Mouse (Mus musculus) embryonic facial prominence, embryonic 13.5 days (tissue): ENCODE measurements around the gene Nt5e. TPM values are rescaled to one million over a fixed set of nuclear protein-coding genes. Genes with fewer than 3 reads are reported as not detected.
"Not testable (repeated sequence)": the region's sequence is repeated elsewhere in the genome, so short reads cannot be mapped to it uniquely, and the experiment has no call there.

Experiments used
- ATAC-seq: fragments of 200-750 bp; cut with Nextera tagmentation; 2 replicates; pipeline ENCODE4 v1.8.0; 2017; ENCODE audit warnings: low read depth; ENCODE audit not compliant: insufficient number of reproducible peaks, insufficient read depth, low FRiP score, low TSS enrichment
- H3K27ac ChIP-seq: fragments of 300-500 bp; sonication (generic); 2 replicates; pipeline ENCODE4 v1.5.1; 2015; ENCODE audit warnings: moderate library complexity, mild to moderate bottlenecking, inconsistent platforms
- H3K27me3 ChIP-seq: fragments of 300-500 bp; sonication (generic); 2 replicates; pipeline ENCODE4 v1.6.1; 2015; ENCODE audit warnings: mild to moderate bottlenecking, inconsistent platforms
- H3K36me3 ChIP-seq: fragments of 300-500 bp; sonication (generic); 2 replicates; pipeline ENCODE4 v1.6.1; 2015; ENCODE audit warnings: mild to moderate bottlenecking, inconsistent platforms
- H3K4me1 ChIP-seq: fragments of 300-500 bp; sonication (generic); 2 replicates; pipeline ENCODE4 v1.6.1; 2015; ENCODE audit warnings: inconsistent platforms
- H3K4me2 ChIP-seq: fragments of 300-500 bp; sonication (generic); 2 replicates; pipeline ENCODE4 v1.6.1; 2015; ENCODE audit warnings: moderate library complexity, mild to moderate bottlenecking, inconsistent platforms
- H3K4me3 ChIP-seq: fragments of 300-500 bp; sonication (generic); 2 replicates; pipeline ENCODE4 v1.5.1; 2015; ENCODE audit warnings: mild to moderate bottlenecking, inconsistent platforms
- H3K9ac ChIP-seq: fragments of 300-500 bp; sonication (generic); 2 replicates; pipeline ENCODE4 v1.6.1; 2015; ENCODE audit warnings: mild to moderate bottlenecking, inconsistent platforms
- H3K9me3 ChIP-seq: fragments of 300-500 bp; sonication (generic); 2 replicates; pipeline ENCODE4 v1.6.1; 2016; ENCODE audit warnings: inconsistent platforms
- WGBS: fragments of 180-500 bp; shearing (Covaris S2); methylation state at CpG from one replicate; pipeline ENCODE4 v1.1.7; 2015; ENCODE audit warnings: mixed read lengths; 5-methylcytosine and 5-hydroxymethylcytosine counted together
- polyA plus RNA-seq: library from polyadenylated mRNA; unstranded; fragments of >200 nt; fragmentation: Nextera tagmentation; extraction: Ambion mirVana; gene quantifications from 2 replicates; pipeline ENCODE4 v1.2.1, GENCODE M21; 2015

Nt5e gene
- polyA plus RNA-seq, result 5.8 and 6.7 TPM in 2 replicates

GRCm38 (mm10) chr9:88326930-88327901 is at the start of gene Nt5e:
Gene Nt5e (plus strand): TSS chr9:88327197.
- H3K27me3 ChIP-seq, result peaks cover 53% of the 10 kb centered on the region
- peaks cover 8% of the 10 kb centered on the region for H3K4me1 ChIP-seq
- no peaks in the 10 kb centered on the region for H3K36me3 ChIP-seq
- H3K27ac ChIP-seq, result no peak within 1 kb of the TSS
- H3K4me2 ChIP-seq, result peak within 1 kb of the TSS; percentile 98
- peak; percentile 80 for ATAC-seq
- H3K9ac ChIP-seq, result peak within 1 kb of the TSS; percentile 73
- peak within 1 kb of the TSS; percentile 63 for H3K4me3 ChIP-seq
- under 1% methylated on average over 65 of the region's 66 CpGs for WGBS
- H3K9me3 ChIP-seq, result no peaks in the 10 kb centered on the region

DNA sequence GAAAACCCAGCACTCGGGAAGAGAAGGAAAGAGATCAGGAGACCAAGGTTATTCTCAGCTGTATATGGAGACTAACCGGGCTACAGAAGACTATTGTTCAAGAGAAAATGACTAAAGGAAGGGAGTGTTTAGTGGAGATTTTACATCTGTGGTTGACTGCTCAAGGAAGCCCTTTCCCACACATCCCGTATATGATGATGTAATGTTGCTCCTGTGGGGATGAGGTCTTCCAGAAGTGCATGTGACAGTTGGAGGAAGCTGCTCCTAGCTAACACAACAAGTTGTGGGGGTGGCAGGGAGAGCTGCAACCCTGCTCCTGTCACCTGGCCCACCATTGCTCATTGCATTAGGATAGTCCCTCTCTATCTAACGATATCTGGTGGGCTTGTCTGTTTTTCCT is 49.4 kb upstream of the Nt5e start:
- Histone ChIP-seq H3K4me3 (no peak overlapping the region), H3K27ac (no peak overlapping the region), H3K4me2 (no peak overlapping the region), H3K4me1 (no peaks in the 10 kb centered on the region), H3K9me3 (no peaks in the 10 kb centered on the region), H3K9ac (no peak overlapping the region), H3K36me3 (no peaks in the 10 kb centered on the region), H3K27me3 (no peaks in the 10 kb centered on the region)
- ATAC-seq, result no peak
- 83% methylated on average over 4 of the region's 4 CpGs for WGBS

DNA sequence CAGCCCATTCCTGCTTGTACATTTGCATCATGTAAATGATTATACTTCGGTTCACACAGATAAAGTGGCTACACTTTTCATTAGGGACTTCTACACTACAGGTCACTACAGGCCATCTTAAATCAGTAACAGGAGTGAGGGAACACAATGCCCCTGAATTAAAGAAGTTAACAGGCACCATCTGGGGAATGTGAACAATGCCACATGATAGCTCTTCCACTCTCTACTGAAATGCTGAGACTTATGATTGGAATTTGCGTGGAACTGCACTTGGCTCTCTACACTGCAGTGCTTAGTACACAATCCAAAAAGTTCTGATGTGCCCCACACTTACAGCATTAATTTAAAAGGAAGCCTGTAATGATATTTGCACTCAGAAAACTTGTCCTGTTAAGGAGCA is 47.3 kb upstream of the Nt5e start:
- WGBS, result 31% methylated on average over 2 of the region's 2 CpGs
- Histone ChIP-seq H3K4me3 (no peak overlapping the region), H3K27me3 (no peaks in the 10 kb centered on the region), H3K9ac (no peak overlapping the region), H3K9me3 (no peaks in the 10 kb centered on the region), H3K4me1 (no peaks in the 10 kb centered on the region), H3K4me2 (no peak overlapping the region), H3K36me3 (no peaks in the 10 kb centered on the region), H3K27ac (no peak overlapping the region)
- no peak for ATAC-seq

GRCm38 (mm10) chr9:88289568-88290168 is 37.3 kb upstream of the Nt5e start:
- H3K4me3 ChIP-seq, result no peak overlapping the region
- no peak for ATAC-seq
- no peak overlapping the region for H3K4me2 ChIP-seq
- H3K27ac ChIP-seq, result no peak overlapping the region
- H3K27me3 ChIP-seq, result no peaks in the 10 kb centered on the region
- H3K4me1 ChIP-seq, result no peaks in the 10 kb centered on the region
- WGBS, result 83% methylated on average over 7 of the region's 7 CpGs
- no peaks in the 10 kb centered on the region for H3K9me3 ChIP-seq
- H3K9ac ChIP-seq, result no peak overlapping the region
- H3K36me3 ChIP-seq, result no peaks in the 10 kb centered on the region

- Histone ChIP-seq H3K27me3 (no peaks in the 10 kb centered on the region), H3K9me3 (no peaks in the 10 kb centered on the region), H3K36me3 (no peaks in the 10 kb centered on the region), H3K4me3 (no peak overlapping the region), H3K27ac (no peak overlapping the region), H3K4me1 (no peaks in the 10 kb centered on the region), H3K4me2 (no peak overlapping the region), H3K9ac (no peak overlapping the region)
- ATAC-seq, result no peak
- WGBS, result 79% methylated on average over 2 of the region's 2 CpGs
Observed at GRCm38 (mm10) chr9:88292836-88293370, 34.1 kb upstream of the Nt5e start.

- WGBS, result 59% methylated on average over 4 of the region's 4 CpGs
- H3K4me3 ChIP-seq, result no peak overlapping the region
- no peak for ATAC-seq
- H3K27me3 ChIP-seq, result no peaks in the 10 kb centered on the region
- no peak overlapping the region for H3K27ac ChIP-seq
- H3K4me2 ChIP-seq, result no peak overlapping the region
- no peaks in the 10 kb centered on the region for H3K4me1 ChIP-seq
- H3K9me3 ChIP-seq, result no peaks in the 10 kb centered on the region
- no peaks in the 10 kb centered on the region for H3K36me3 ChIP-seq
- H3K9ac ChIP-seq, result no peak overlapping the region
Observed at GRCm38 (mm10) chr9:88295798-88296197, 31.2 kb upstream of the Nt5e start.

DNA sequence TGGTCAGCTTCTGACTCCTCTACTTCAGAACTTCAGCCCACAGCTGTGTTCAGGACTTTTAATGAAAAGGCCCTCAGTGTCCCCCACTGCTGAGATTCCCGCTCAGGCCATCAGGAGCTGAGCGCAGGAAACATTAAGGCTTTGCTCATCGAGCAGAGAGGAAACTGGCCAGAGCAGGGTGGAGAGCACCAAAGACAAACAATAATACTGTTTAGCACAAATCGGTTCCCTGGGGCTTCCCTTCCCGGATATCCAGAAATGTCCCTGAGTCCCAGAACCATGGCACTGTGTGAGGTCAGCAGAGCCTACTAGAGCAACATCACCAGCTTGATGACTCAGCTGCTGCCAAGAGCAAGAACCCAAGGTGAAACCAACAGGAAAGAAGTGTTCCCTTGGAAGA is 30.7 kb upstream of the Nt5e start:
- no peaks in the 10 kb centered on the region for H3K36me3 ChIP-seq
- 65% methylated on average over 5 of the region's 5 CpGs for WGBS
- no peaks in the 10 kb centered on the region for H3K27me3 ChIP-seq
- H3K9me3 ChIP-seq, result no peaks in the 10 kb centered on the region
- no peak overlapping the region for H3K27ac ChIP-seq
- ATAC-seq, result no peak
- H3K9ac ChIP-seq, result no peak overlapping the region
- no peak overlapping the region for H3K4me2 ChIP-seq
- H3K4me1 ChIP-seq, result no peaks in the 10 kb centered on the region
- H3K4me3 ChIP-seq, result no peak overlapping the region

DNA sequence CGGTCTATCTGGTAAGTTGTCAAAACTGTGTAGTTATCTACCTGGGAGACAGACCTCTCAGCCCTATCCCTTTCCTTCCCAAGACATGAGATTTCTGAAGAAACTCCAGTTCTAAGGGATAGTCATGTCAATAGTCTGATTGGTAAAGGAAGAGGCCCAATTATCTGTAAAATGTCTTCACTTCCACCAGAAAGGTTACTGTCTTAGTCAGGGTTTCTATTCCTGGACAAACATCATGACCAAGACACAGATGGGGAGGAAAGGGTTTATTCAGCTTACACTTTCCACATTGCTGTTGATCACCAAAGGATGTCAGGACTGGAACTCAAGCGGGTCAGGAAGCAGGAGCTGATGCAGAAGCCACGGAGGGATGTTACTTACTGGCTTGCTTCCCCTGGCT is 29.8 kb upstream of the Nt5e start:
- ATAC-seq, H3K36me3 ChIP-seq, H3K4me2 ChIP-seq, H3K27me3 ChIP-seq, H3K27ac ChIP-seq, H3K4me3 ChIP-seq, H3K9ac ChIP-seq, H3K4me1 ChIP-seq, H3K9me3 ChIP-seq: not testable (repeated sequence)
- 89% methylated on average over 3 of the region's 3 CpGs for WGBS

- no peaks in the 10 kb centered on the region for H3K27me3 ChIP-seq
- H3K4me1 ChIP-seq, result no peaks in the 10 kb centered on the region
- H3K27ac ChIP-seq, result no peak overlapping the region
- ATAC-seq, result no peak
- H3K4me3 ChIP-seq, result no peak overlapping the region
- WGBS, result 73% methylated on average over 8 of the region's 8 CpGs
- no peaks in the 10 kb centered on the region for H3K36me3 ChIP-seq
- H3K9ac ChIP-seq, result no peak overlapping the region
- H3K4me2 ChIP-seq, result no peak overlapping the region
- no peaks in the 10 kb centered on the region for H3K9me3 ChIP-seq
Observed at GRCm38 (mm10) chr9:88297871-88298658, 28.9 kb upstream of the Nt5e start.

DNA sequence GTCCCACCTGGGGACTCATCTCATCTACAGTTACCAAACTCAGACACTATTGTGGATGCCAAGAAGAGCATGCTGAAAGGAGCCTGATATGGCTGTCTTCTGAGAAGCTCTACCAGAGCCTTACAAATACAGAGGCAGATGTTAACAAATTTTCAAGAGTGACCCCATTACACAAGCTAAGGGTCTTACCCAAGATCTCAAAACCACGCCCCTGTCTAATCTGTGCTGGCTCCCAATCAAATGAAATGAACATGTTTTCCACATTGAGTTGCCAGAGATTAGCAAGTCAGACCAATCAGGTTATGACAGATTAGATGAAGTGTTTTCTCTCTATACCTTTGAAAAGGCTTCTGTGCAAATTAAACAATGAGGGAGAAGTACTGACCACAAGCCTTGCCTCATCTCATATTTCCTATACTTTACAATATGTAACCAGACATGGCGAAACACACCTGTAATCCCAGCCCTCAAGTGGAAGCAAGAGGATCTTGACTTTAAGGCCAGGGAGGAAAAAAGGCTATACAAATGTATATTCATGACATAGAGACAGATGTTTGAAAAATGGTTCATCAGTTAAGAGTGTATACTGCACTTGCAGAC is 19.9 kb upstream of the Nt5e start:
- Histone ChIP-seq H3K4me2 (no peak overlapping the region), H3K36me3 (no peaks in the 10 kb centered on the region), H3K9ac (no peak overlapping the region), H3K27ac (no peak overlapping the region), H3K9me3 (no peaks in the 10 kb centered on the region), H3K4me3 (no peak overlapping the region), H3K27me3 (no peaks in the 10 kb centered on the region), H3K4me1 (no peaks in the 10 kb centered on the region)
- no peak for ATAC-seq
- WGBS, result 81% methylated on average over 2 of the region's 2 CpGs

- no peaks in the 10 kb centered on the region for H3K9me3 ChIP-seq
- no peak overlapping the region for H3K9ac ChIP-seq
- H3K4me1 ChIP-seq, result no peaks in the 10 kb centered on the region
- no peak overlapping the region for H3K4me2 ChIP-seq
- H3K27me3 ChIP-seq, result no peaks in the 10 kb centered on the region
- H3K36me3 ChIP-seq, result no peaks in the 10 kb centered on the region
- 47% methylated on average over 1 of the region's 1 CpGs for WGBS
- no peak overlapping the region for H3K4me3 ChIP-seq
- no peak overlapping the region for H3K27ac ChIP-seq
- no peak for ATAC-seq
Observed at GRCm38 (mm10) chr9:88309127-88309526, 17.9 kb upstream of the Nt5e start.
